Mouse (Mus musculus): Measurements from ENCODE around the gene St3gal5. TPM values are rescaled to one million over a fixed set of nuclear protein-coding genes. Genes with fewer than 3 reads are reported as not detected.

Gene St3gal5
- total and polyA plus RNA-seq, 3 experiments, result 4.0 to 21.4 (median 19.8) TPM

- dilution Hi-C loops (cut with MboI; ENCODE audit: extremely low pct_ligation_motif_present, extremely low pct_unique_long_range_greater_than_20kb, low sequenced_read_pairs), result no loop called here
- no peak overlapping the region for H3K9ac ChIP-seq (ENCODE audit: insufficient read depth, low read depth)
- H3K36me3 ChIP-seq (replicated peaks in 1 of 2; ENCODE audit: control insufficient read depth in 1 of 2, insufficient read depth in 1 of 2, low read length in 1 of 2), result no peaks in the 10 kb centered on the region
- no peak for DNase-seq (ENCODE audit: extremely low read depth)
- H3K4me2 ChIP-seq (ENCODE audit: insufficient read depth, low read depth, poor library complexity, severe bottlenecking), result no peak overlapping the region
- no peaks in the 10 kb centered on the region for H3K4me1 ChIP-seq (ENCODE audit: control insufficient read depth in 1 of 2, insufficient read depth in 2 of 2)
- no peak overlapping the region for H3K27ac ChIP-seq (ENCODE audit: insufficient read depth, low read depth)
- H3K79me2 ChIP-seq (replicated peaks; ENCODE audit: control insufficient read depth, extremely low read depth, insufficient read depth, poor library complexity, severe bottlenecking), result no peaks in the 10 kb centered on the region
- TF ChIP-seq E2F4 (IDR thresholded peaks at IDR 0.05; ENCODE audit: insufficient replicate concordance, low read depth, low read length) (no peak), IRF4 (IDR thresholded peaks at IDR 0.05; ENCODE audit: low read depth, low read length) (no peak), TCF12 (IDR thresholded peaks at IDR 0.05; ENCODE audit: low read depth, low read length) (no peak), SMC3 (IDR thresholded peaks at IDR 0.05; ENCODE audit: low read depth, low read length) (no peak), USF1 (IDR thresholded peaks at IDR 0.05; ENCODE audit: low read depth, low read length) (no peak), MAZ (IDR thresholded peaks at IDR 0.05; ENCODE audit: low read depth, low read length) (no peak), TBP (conservative IDR thresholded peaks at IDR 0.05; ENCODE audit: low read depth, low read length) (no peak), MYC (IDR thresholded peaks at IDR 0.05; ENCODE audit: low read depth, low read length) (no peak), CHD2 (IDR thresholded peaks at IDR 0.05; ENCODE audit: low read length) (no peak), NELFE (IDR thresholded peaks at IDR 0.05; ENCODE audit: low read depth, low read length) (no peak), ZMIZ1 (IDR thresholded peaks at IDR 0.05; ENCODE audit: low read depth, low read length) (no peak), JUND (conservative IDR thresholded peaks at IDR 0.05; ENCODE audit: low read depth, low read length) (no peak), POLR2A (IDR thresholded peaks at IDR 0.05; ENCODE audit: low read depth, low read length) (no peak)
- no peaks in the 10 kb centered on the region for H3K27me3 ChIP-seq (replicated peaks)
- H3K9me3 ChIP-seq (replicated peaks; ENCODE audit: low read length), result no peaks in the 10 kb centered on the region
- in situ Hi-C loops (cut with MboI; ENCODE audit: low pct_ligation_motif_present, low pct_unique_long_range_greater_than_20kb, low sequenced_read_pairs), result no loop called here
- H3K4me3 ChIP-seq (replicated peaks in 1 of 3; ENCODE audit: low read depth in 2 of 3, low read length in 2 of 3, poor library complexity in 1 of 3), result no peak overlapping the region
Measured at GRCm38 (mm10) chr6:72068436-72068835, 29.0 kb upstream of the St3gal5 start.

- dilution Hi-C loops (cut with MboI; ENCODE audit: extremely low pct_ligation_motif_present, extremely low pct_unique_long_range_greater_than_20kb, low sequenced_read_pairs), result no loop called here
- no peak overlapping the region for H3K4me2 ChIP-seq (ENCODE audit: insufficient read depth, low read depth, poor library complexity, severe bottlenecking)
- TF ChIP-seq ZKSCAN1 (IDR thresholded peaks at IDR 0.05; ENCODE audit: borderline replicate concordance, low read depth, low read length) (no peak), POLR2AphosphoS2 (IDR thresholded peaks at IDR 0.05; ENCODE audit: low read depth, low read length) (no peak), GABPA (IDR thresholded peaks at IDR 0.05; ENCODE audit: insufficient replicate concordance, low read depth, low read length) (no peak), E2F4 (IDR thresholded peaks at IDR 0.05; ENCODE audit: insufficient replicate concordance, low read depth, low read length) (no peak), NELFE (IDR thresholded peaks at IDR 0.05; ENCODE audit: low read depth, low read length) (no peak), BHLHE40 (IDR thresholded peaks at IDR 0.05; ENCODE audit: low read depth, low read length) (no peak), MYC (IDR thresholded peaks at IDR 0.05; ENCODE audit: low read depth, low read length) (no peak), USF1 (IDR thresholded peaks at IDR 0.05; ENCODE audit: low read depth, low read length) (no peak), MAFK (IDR thresholded peaks at IDR 0.05; ENCODE audit: insufficient replicate concordance, low read length) (no peak)
- no peaks in the 10 kb centered on the region for H3K9me3 ChIP-seq (replicated peaks; ENCODE audit: low read length)
- H3K9ac ChIP-seq (ENCODE audit: insufficient read depth, low read depth), result no peak overlapping the region
- H3K27ac ChIP-seq (ENCODE audit: insufficient read depth, low read depth), result no peak overlapping the region
- no peak overlapping the region for H3K4me3 ChIP-seq (replicated peaks in 1 of 3; ENCODE audit: low read depth in 2 of 3, low read length in 2 of 3, poor library complexity in 1 of 3)
- H3K36me3 ChIP-seq (replicated peaks in 1 of 2; ENCODE audit: control insufficient read depth in 1 of 2, insufficient read depth in 1 of 2, low read length in 1 of 2), result no peaks in the 10 kb centered on the region
- no peaks in the 10 kb centered on the region for H3K27me3 ChIP-seq (replicated peaks)
- in situ Hi-C loops (cut with MboI; ENCODE audit: low pct_ligation_motif_present, low pct_unique_long_range_greater_than_20kb, low sequenced_read_pairs), result no loop called here
- H3K4me1 ChIP-seq (ENCODE audit: control insufficient read depth in 1 of 2, insufficient read depth in 2 of 2), result no peaks in the 10 kb centered on the region
- DNase-seq (ENCODE audit: extremely low read depth), result no peak
- H3K79me2 ChIP-seq (replicated peaks; ENCODE audit: control insufficient read depth, extremely low read depth, insufficient read depth, poor library complexity, severe bottlenecking), result no peaks in the 10 kb centered on the region
Measured at GRCm38 (mm10) chr6:72071281-72071870, 26.0 kb upstream of the St3gal5 start.
